Mouse (Mus musculus): ENCODE measurements at regions not wholly inside any gene's neighbourhood (a gene's known extent, or its start where the extent isn't known, plus 50 kb on each side); places are given as distances from the start of the nearest gene placed in this dataset.

DNA sequence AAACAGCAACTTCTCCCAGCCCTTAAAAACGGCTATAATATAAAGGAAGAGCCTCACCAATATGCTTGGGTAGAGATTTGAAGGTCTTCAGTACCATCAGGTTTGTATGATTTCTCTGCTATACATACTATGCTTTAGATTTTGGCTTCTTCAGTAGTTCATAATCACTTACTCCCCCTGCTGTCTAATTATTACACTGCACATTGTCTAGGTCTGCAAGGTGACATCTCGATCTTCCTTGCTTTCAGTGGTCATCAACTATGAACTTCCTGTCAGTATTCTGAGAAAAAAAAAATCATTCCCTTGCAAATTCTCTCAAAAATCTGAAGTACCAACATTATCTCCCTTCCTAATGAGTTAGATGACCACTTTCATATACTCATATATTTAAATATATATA is 225.4 kb upstream of the Galnt5 start:
- H3K79me2 ChIP-seq (ENCODE audit: control insufficient read depth, insufficient read depth, low read length, poor library complexity), result no peaks in the 10 kb centered on the region
- no peaks in the 10 kb centered on the region for H3K36me3 ChIP-seq (ENCODE audit: control insufficient read depth in 1 of 2, insufficient read depth in 2 of 2, low read length in 2 of 2)
- H3K9me3 ChIP-seq (replicated peaks; ENCODE audit: insufficient read depth, low read length), result no peaks in the 10 kb centered on the region
- H3K4me3 ChIP-seq (ENCODE audit: control insufficient read depth in 1 of 2, insufficient read depth in 1 of 2, low read depth in 2 of 2, low read length in 2 of 2), result no peak overlapping the region
- peak; percentile 41 for DNase-seq (ENCODE audit: low read depth, low spot score)
- H3K27ac ChIP-seq (ENCODE audit: control insufficient read depth, low read depth, low read length), result no peak overlapping the region
- H3K27me3 ChIP-seq (ENCODE audit: control insufficient read depth in 1 of 2, insufficient read depth in 2 of 2, low read length in 2 of 2), result no peaks in the 10 kb centered on the region
- no peaks in the 10 kb centered on the region for H3K4me1 ChIP-seq (ENCODE audit: control insufficient read depth in 1 of 2, insufficient read depth in 2 of 2, low read length in 2 of 2)
- no peak overlapping the region for H3K9ac ChIP-seq (ENCODE audit: control insufficient read depth, low read depth, low read length, poor library complexity, severe bottlenecking)
- TF ChIP-seq ETS1 (IDR thresholded peaks at IDR 0.05; ENCODE audit: low read depth, low read length) (no peak), CTCF (IDR thresholded peaks at IDR 0.05 in 2 of 3, conservative IDR thresholded peaks at IDR 0.05 in 1 of 3; ENCODE audit: control insufficient read depth in 1 of 3, insufficient read depth in 1 of 3, low read depth in 2 of 3, low read length in 3 of 3, poor library complexity in 1 of 3, severe bottlenecking in 1 of 3) (peak in 2 of 3 experiments; percentile 18 to 43; a peak in 3 of 6 replicates), ELF1 (IDR thresholded peaks at IDR 0.05; ENCODE audit: low read depth, low read length) (no peak), MAX (IDR thresholded peaks at IDR 0.05; ENCODE audit: low read length) (no peak), RAD21 (IDR thresholded peaks at IDR 0.05; ENCODE audit: low read depth, low read length) (peak; percentile 49), SMC3 (IDR thresholded peaks at IDR 0.05; ENCODE audit: low read depth, low read length) (peak; percentile 64), ZC3H11A (IDR thresholded peaks at IDR 0.05; ENCODE audit: low read depth, low read length) (0 out of 2 replicates have a peak, but pooled peaks have one; percentile 15), USF2 (IDR thresholded peaks at IDR 0.05; ENCODE audit: borderline replicate concordance in 1 of 2, insufficient read depth in 1 of 2, low read depth in 1 of 2, low read length in 2 of 2) (no peak)

- no peak for TF ChIP-seq ZKSCAN1 (IDR thresholded peaks at IDR 0.05; ENCODE audit: low read depth, low read length)
- TF ChIP-seq ETS1 (IDR thresholded peaks at IDR 0.05; ENCODE audit: low read depth, low read length), result no peak
- no peak for TF ChIP-seq USF2 (IDR thresholded peaks at IDR 0.05; ENCODE audit: borderline replicate concordance in 1 of 2, insufficient read depth in 1 of 2, low read depth in 1 of 2, low read length in 2 of 2)
- no peak for TF ChIP-seq MEF2A (IDR thresholded peaks at IDR 0.05; ENCODE audit: extremely low read depth, insufficient replicate concordance, low read depth, low read length, poor library complexity, severe bottlenecking)
- TF ChIP-seq BHLHE40 (IDR thresholded peaks at IDR 0.05; ENCODE audit: borderline replicate concordance, low read depth, low read length), result no peak
- no peak for TF ChIP-seq MYB (IDR thresholded peaks at IDR 0.05; ENCODE audit: low read depth, low read length)
- no peak for TF ChIP-seq NRF1 (IDR thresholded peaks at IDR 0.05; ENCODE audit: insufficient read depth, low read depth, low read length, poor library complexity, severe bottlenecking)
- no peak for TF ChIP-seq MXI1 (IDR thresholded peaks at IDR 0.05; ENCODE audit: low read depth, low read length)
- no peak for TF ChIP-seq TBP (IDR thresholded peaks at IDR 0.05; ENCODE audit: low read depth, low read length)
- no peak overlapping the region for H3K9ac ChIP-seq (ENCODE audit: control insufficient read depth, low read depth, low read length, poor library complexity, severe bottlenecking)
- H3K36me3 ChIP-seq (ENCODE audit: control insufficient read depth in 1 of 2, insufficient read depth in 2 of 2, low read length in 2 of 2), result no peaks in the 10 kb centered on the region
- H3K4me3 ChIP-seq (ENCODE audit: control insufficient read depth in 1 of 2, insufficient read depth in 1 of 2, low read depth in 2 of 2, low read length in 2 of 2), result no peak overlapping the region
- no peaks in the 10 kb centered on the region for H3K79me2 ChIP-seq (ENCODE audit: control insufficient read depth, insufficient read depth, low read length, poor library complexity)
- H3K27me3 ChIP-seq (ENCODE audit: control insufficient read depth in 1 of 2, insufficient read depth in 2 of 2, low read length in 2 of 2), result no peaks in the 10 kb centered on the region
- H3K9me3 ChIP-seq (replicated peaks; ENCODE audit: insufficient read depth, low read length), result no peaks in the 10 kb centered on the region
- no peak for DNase-seq (ENCODE audit: low read depth, low spot score)
- H3K4me1 ChIP-seq (ENCODE audit: control insufficient read depth in 1 of 2, insufficient read depth in 2 of 2, low read length in 2 of 2), result no peaks in the 10 kb centered on the region
- no peak overlapping the region for H3K27ac ChIP-seq (ENCODE audit: control insufficient read depth, low read depth, low read length)
Measured at GRCm38 (mm10) chr2:57776154-57776553, 221.5 kb upstream of the Galnt5 start.

Measured in MEL (cell line).